Mouse (Mus musculus) T-helper 2 cell (primary cell): ENCODE measurements at regions not wholly inside any gene's neighbourhood (a gene's known extent, or its start where the extent isn't known, plus 50 kb on each side); places are given as distances from the start of the nearest gene placed in this dataset.

Source experiments
- in situ Hi-C: fragments of 300-600 bp; cut with MboI, MseI; formaldehyde crosslinking; loops from one replicate; pipeline ENCODE4 v1.15.1; 2025; ENCODE audit warnings: high pct_unique_total_duplicates

- in situ Hi-C loops: no loop called here
These were observed 85.2 kb upstream of the Kctd3 start for GRCm38 (mm10) chr1:189092819-189093218.

GRCm38 (mm10) chr1:189085245-189085644, 77.6 kb upstream of the Kctd3 start:
- in situ Hi-C loops: no loop called here

- in situ Hi-C loops: no loop called here
These were observed 73.6 kb upstream of the Kctd3 start for GRCm38 (mm10) chr1:189081267-189081666.

- in situ Hi-C loops: no loop called here
These were observed 73.2 kb upstream of the Kctd3 start for GRCm38 (mm10) chr1:189080797-189081196.

GRCm38 (mm10) chr1:189079451-189080410, 72.1 kb upstream of the Kctd3 start:
- in situ Hi-C loops: no loop called here

GRCm38 (mm10) chr1:189077861-189078260, 70.2 kb upstream of the Kctd3 start:
- in situ Hi-C loops: no loop called here

GRCm38 (mm10) chr1:189076276-189076675, 68.6 kb upstream of the Kctd3 start:
- in situ Hi-C loops: no loop called here

GRCm38 (mm10) chr1:189075671-189076070, 68.0 kb upstream of the Kctd3 start:
- in situ Hi-C loops: no loop called here

GRCm38 (mm10) chr1:189072516-189072915, 64.9 kb upstream of the Kctd3 start:
- in situ Hi-C loops: no loop called here

- in situ Hi-C loops: loop anchor here (10.0 kb wide), 1 partner anchor 953 kb away; no protein-coding TSS in a partner anchor
These were observed 60.6 kb upstream of the Kctd3 start for GRCm38 (mm10) chr1:189068204-189068603.

- in situ Hi-C loops: loop anchor here (10.0 kb wide), 1 partner anchor 953 kb away; no protein-coding TSS in a partner anchor
These were observed 59.7 kb upstream of the Kctd3 start for GRCm38 (mm10) chr1:189067204-189067960.

- in situ Hi-C loops: loop anchor here (10.0 kb wide), 1 partner anchor 952 kb away; no protein-coding TSS in a partner anchor
These were observed 59.0 kb upstream of the Kctd3 start for GRCm38 (mm10) chr1:189066446-189067151.

- in situ Hi-C loops: loop anchor here (10.0 kb wide), 1 partner anchor 951 kb away; no protein-coding TSS in a partner anchor
These were observed 57.7 kb upstream of the Kctd3 start for GRCm38 (mm10) chr1:189065152-189065910.

- in situ Hi-C loops: loop anchor here (10.0 kb wide), 1 partner anchor 950 kb away; no protein-coding TSS in a partner anchor
These were observed 57.0 kb upstream of the Kctd3 start for GRCm38 (mm10) chr1:189064629-189065028.

- in situ Hi-C loops: loop anchor here (10.0 kb wide), 1 partner anchor 949 kb away; no protein-coding TSS in a partner anchor
These were observed 56.1 kb upstream of the Kctd3 start for GRCm38 (mm10) chr1:189063699-189064098.

GRCm38 (mm10) chr1:189063209-189063608, 55.6 kb upstream of the Kctd3 start:
- in situ Hi-C loops: loop anchor here (10.0 kb wide), 1 partner anchor 948 kb away; no protein-coding TSS in a partner anchor
